Mouse (Mus musculus): Measurements from ENCODE around the gene Ctns. TPM values are rescaled to one million over a fixed set of nuclear protein-coding genes. Genes with fewer than 3 reads are reported as not detected.

Gene Ctns
- polyA plus RNA-seq, 2 experiments, result 24.6 to 25.9 TPM

GRCm38 (mm10) chr11:73203895-73204294 is 5.1 kb upstream of the Ctns start:
- Histone ChIP-seq H3K27me3 (ENCODE audit: control insufficient read depth, insufficient read depth, low read length) (no peaks in the 10 kb centered on the region), H3K9ac (ENCODE audit: low read depth, low read length, severe bottlenecking) (no peak overlapping the region), H3K4me3 (replicated peaks; ENCODE audit: low read length) (no peak overlapping the region), H3K4me2 (replicated peaks; ENCODE audit: low read depth, low read length, severe bottlenecking) (no peak overlapping the region), H3K4me1 (ENCODE audit: control insufficient read depth, insufficient read depth, low read length) (no peaks in the 10 kb centered on the region), H3K27ac (replicated peaks; ENCODE audit: low read depth, low read length) (no peak overlapping the region), H3K36me3 (ENCODE audit: control insufficient read depth, insufficient read depth, low read length) (no peaks in the 10 kb centered on the region), H3K9me3 (ENCODE audit: control insufficient read depth, low read length) (no peaks in the 10 kb centered on the region)
- TF ChIP-seq POLR2A (IDR thresholded peaks at IDR 0.05; ENCODE audit: borderline replicate concordance, extremely low read depth, insufficient read depth, insufficient read length), result no peak
- 87% methylated on average over 8 of the region's 8 CpGs for WGBS
- ATAC-seq (ENCODE audit: low FRiP score, low read depth), result no peak
- DNase-seq (ENCODE audit: low spot score), result no peak

- Histone ChIP-seq H3K36me3 (ENCODE audit: control insufficient read depth, insufficient read depth, low read length) (no peaks in the 10 kb centered on the region), H3K4me2 (replicated peaks; ENCODE audit: low read depth, low read length, severe bottlenecking) (no peak overlapping the region), H3K4me3 (replicated peaks; ENCODE audit: low read length) (no peak overlapping the region), H3K27ac (replicated peaks; ENCODE audit: low read depth, low read length) (no peak overlapping the region), H3K27me3 (ENCODE audit: control insufficient read depth, insufficient read depth, low read length) (no peaks in the 10 kb centered on the region), H3K9me3 (ENCODE audit: control insufficient read depth, low read length) (no peaks in the 10 kb centered on the region), H3K9ac (ENCODE audit: low read depth, low read length, severe bottlenecking) (no peak overlapping the region), H3K4me1 (ENCODE audit: control insufficient read depth, insufficient read depth, low read length) (peaks cover 3% of the 10 kb centered on the region; the same call in 1 of the 2 replicates)
- TF ChIP-seq POLR2A (IDR thresholded peaks at IDR 0.05; ENCODE audit: borderline replicate concordance, extremely low read depth, insufficient read depth, insufficient read length), result no peak
- ATAC-seq (ENCODE audit: low FRiP score, low read depth) (no peak), DNase-seq (ENCODE audit: low spot score) (no peak)
- WGBS, result 38% methylated on average over 4 of the region's 4 CpGs
These were observed 2.8 kb upstream of the Ctns start for GRCm38 (mm10) chr11:73201597-73201996.

- H3K4me2 ChIP-seq (replicated peaks; ENCODE audit: low read depth, low read length, severe bottlenecking), result no peak overlapping the region
- DNase-seq (ENCODE audit: low spot score) (no peak), ATAC-seq (ENCODE audit: low FRiP score, low read depth) (no peak)
- no peaks in the 10 kb centered on the region for H3K9me3 ChIP-seq (ENCODE audit: control insufficient read depth, low read length)
- H3K4me3 ChIP-seq (replicated peaks; ENCODE audit: low read length), result no peak overlapping the region
- H3K27me3 ChIP-seq (ENCODE audit: control insufficient read depth, insufficient read depth, low read length), result no peaks in the 10 kb centered on the region
- H3K27ac ChIP-seq (replicated peaks; ENCODE audit: low read depth, low read length), result no peak overlapping the region
- no peaks in the 10 kb centered on the region for H3K36me3 ChIP-seq (ENCODE audit: control insufficient read depth, insufficient read depth, low read length)
- H3K9ac ChIP-seq (ENCODE audit: low read depth, low read length, severe bottlenecking), result no peak overlapping the region
- no peak for TF ChIP-seq POLR2A (IDR thresholded peaks at IDR 0.05; ENCODE audit: borderline replicate concordance, extremely low read depth, insufficient read depth, insufficient read length)
- WGBS, result 65% methylated on average over 2 of the region's 2 CpGs
- H3K4me1 ChIP-seq (ENCODE audit: control insufficient read depth, insufficient read depth, low read length), result peaks cover 3% of the 10 kb centered on the region; the same call in 1 of the 2 replicates
These were observed 2.2 kb upstream of the Ctns start for GRCm38 (mm10) chr11:73201021-73201420.

- Histone ChIP-seq H3K4me3 (replicated peaks; ENCODE audit: low read length) (peak overlapping the region; percentile 66), H3K36me3 (ENCODE audit: control insufficient read depth, insufficient read depth, low read length) (0 out of 2 replicates have a peak, but pooled peaks cover 3% of the 10 kb centered on the region), H3K27ac (replicated peaks; ENCODE audit: low read depth, low read length) (no peak overlapping the region), H3K27me3 (ENCODE audit: control insufficient read depth, insufficient read depth, low read length) (no peaks in the 10 kb centered on the region), H3K4me2 (replicated peaks; ENCODE audit: low read depth, low read length, severe bottlenecking) (peak overlapping the region; percentile 93), H3K9ac (ENCODE audit: low read depth, low read length, severe bottlenecking) (peak overlapping the region; percentile 68), H3K4me1 (ENCODE audit: control insufficient read depth, insufficient read depth, low read length) (peaks cover 3% of the 10 kb centered on the region; the same call in 1 of the 2 replicates), H3K9me3 (ENCODE audit: control insufficient read depth, low read length) (no peaks in the 10 kb centered on the region)
- DNase-seq (ENCODE audit: low spot score) (no peak), ATAC-seq (ENCODE audit: low FRiP score, low read depth) (no peak)
- no peak for TF ChIP-seq POLR2A (IDR thresholded peaks at IDR 0.05; ENCODE audit: borderline replicate concordance, extremely low read depth, insufficient read depth, insufficient read length)
- 3% methylated on average over 11 of the region's 12 CpGs for WGBS
These were observed 1.0 kb upstream of the Ctns start for GRCm38 (mm10) chr11:73199879-73200278.

- peak; percentile 97 for DNase-seq (ENCODE audit: low spot score)
- Histone ChIP-seq H3K27ac (replicated peaks; ENCODE audit: low read depth, low read length) (no peak within 1 kb of the TSS), H3K4me3 (replicated peaks; ENCODE audit: low read length) (peak within 1 kb of the TSS; percentile 66), H3K4me1 (ENCODE audit: control insufficient read depth, insufficient read depth, low read length) (peaks cover 3% of the 10 kb centered on the region; the same call in 1 of the 2 replicates), H3K36me3 (ENCODE audit: control insufficient read depth, insufficient read depth, low read length) (0 out of 2 replicates have a peak, but pooled peaks cover 3% of the 10 kb centered on the region), H3K9me3 (ENCODE audit: control insufficient read depth, low read length) (no peaks in the 10 kb centered on the region), H3K9ac (ENCODE audit: low read depth, low read length, severe bottlenecking) (peak within 1 kb of the TSS; percentile 68), H3K4me2 (replicated peaks; ENCODE audit: low read depth, low read length, severe bottlenecking) (peak within 1 kb of the TSS; percentile 93), H3K27me3 (ENCODE audit: control insufficient read depth, insufficient read depth, low read length) (no peaks in the 10 kb centered on the region)
- 0% methylated on average over 32 of the region's 32 CpGs for WGBS
- ATAC-seq (ENCODE audit: low FRiP score, low read depth), result peak; percentile 99
- TF ChIP-seq POLR2A (IDR thresholded peaks at IDR 0.05; ENCODE audit: borderline replicate concordance, extremely low read depth, insufficient read depth, insufficient read length), result no peak
These were observed 429 bp upstream of the Ctns start, which contains the start of gene Shpk for GRCm38 (mm10) chr11:73199230-73199712. Gene Shpk (plus strand): TSS chr11:73199460.

Measured in limb, embryonic 14.5 days (tissue).